Mouse (Mus musculus): ENCODE measurements at regions not wholly inside any gene's neighbourhood (a gene's known extent, or its start where the extent isn't known, plus 50 kb on each side); places are given as distances from the start of the nearest gene placed in this dataset.

- TF ChIP-seq CTCF (IDR thresholded peaks at IDR 0.05; ENCODE audit: borderline replicate concordance, insufficient read depth, low read depth, low read length) (no peak), POLR2A (IDR thresholded peaks at IDR 0.05; ENCODE audit: borderline replicate concordance, insufficient read depth, low read length) (no peak)
Observed at GRCm38 (mm10) chr1:94217407-94217806, 165.1 kb upstream of the Pdcd1 start.
